Mouse (Mus musculus): ENCODE measurements at regions not wholly inside any gene's neighbourhood (a gene's known extent, or its start where the extent isn't known, plus 50 kb on each side); places are given as distances from the start of the nearest gene placed in this dataset.

DNA sequence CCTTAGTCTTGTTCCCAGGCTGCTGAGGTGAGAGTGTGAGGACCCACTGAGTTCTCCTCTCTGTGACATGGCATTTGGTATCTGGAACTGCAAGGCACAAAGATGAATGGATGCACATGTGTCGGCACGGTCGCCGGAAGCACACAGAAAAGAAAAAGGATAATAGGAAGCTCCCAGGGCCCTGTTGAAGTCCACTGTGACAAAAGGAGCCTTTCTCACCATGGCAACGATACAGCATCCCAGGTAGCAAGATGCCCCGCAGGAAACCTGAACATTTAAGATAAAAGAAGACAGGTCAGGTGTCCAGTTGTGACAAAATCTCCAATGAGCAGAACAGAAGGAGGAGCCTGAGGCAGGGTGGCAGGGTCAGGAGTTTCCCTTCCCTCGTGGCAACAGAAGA is 87.5 kb downstream of the Hs3st3b1 start:
- TF ChIP-seq MAFK (IDR thresholded peaks at IDR 0.05; ENCODE audit: insufficient read depth, low read depth, low read length) (no peak), HCFC1 (IDR thresholded peaks at IDR 0.05; ENCODE audit: borderline replicate concordance, insufficient read depth, low read length) (no peak)

All from ES-E14 (cell line).